Mouse (Mus musculus) CH12.LX (cell line): ENCODE data around the gene St7. TPM values are rescaled to one million over a fixed set of nuclear protein-coding genes. Genes with fewer than 3 reads are reported as not detected.

Experiments
- DNase-seq: peaks from one replicate; pipeline ENCODE4 v3.0.0-alpha.2; 2013; ENCODE audit errors: extremely low read depth
- H3K27ac ChIP-seq: 2 replicates; pipeline ENCODE4 v1.5.1; 2012; ENCODE audit warnings: low read depth, mild to moderate bottlenecking, control low read depth, moderate library complexity; ENCODE audit not compliant: insufficient read depth
- H3K27me3 ChIP-seq: replicated peaks from 2 replicates; pipeline ENCODE3; 2012; ENCODE audit warnings: inconsistent platforms
- H3K36me3 ChIP-seq, 2 experiments: replicated peaks in 1 of 2; 2 replicates each; pipeline versions ENCODE3 to v1.6.1; 2012; ENCODE audit warnings: inconsistent platforms in 1 of 2, low read length in 1 of 2, mild to moderate bottlenecking in 1 of 2, mixed read lengths in 1 of 2, moderate library complexity in 1 of 2; ENCODE audit not compliant: control insufficient read depth in 1 of 2, insufficient read depth in 1 of 2
- H3K4me1 ChIP-seq, 2 experiments: 2 replicates each; pipeline ENCODE4 v1.6.1; 2012; ENCODE audit warnings: inconsistent platforms in 1 of 2, moderate library complexity in 1 of 2; ENCODE audit not compliant: insufficient read depth in 2 of 2, control insufficient read depth in 1 of 2
- H3K4me2 ChIP-seq: 2 replicates; pipeline ENCODE4 v1.6.1; 2012; ENCODE audit warnings: low read depth, mild to moderate bottlenecking, control low read depth; ENCODE audit not compliant: poor library complexity, insufficient read depth, severe bottlenecking
- H3K4me3 ChIP-seq, 3 experiments: fragments of 150-350 bp in 1 of 3; sonication (generic) in 1 of 3; replicated peaks in 1 of 3; 2 replicates each; pipeline versions ENCODE3 to v1.5.1; 2011 to 2012; ENCODE audit warnings: low read depth in 2 of 3, low read length in 2 of 3, mild to moderate bottlenecking in 2 of 3, moderate library complexity in 2 of 3, control low read depth in 1 of 3, improper control_type of control experiment in 1 of 3, inconsistent platforms in 1 of 3, mixed read lengths in 1 of 3; ENCODE audit not compliant: poor library complexity in 1 of 3
- H3K79me2 ChIP-seq: replicated peaks from 2 replicates; pipeline ENCODE4 v1.6.1; 2012; ENCODE audit warnings: mild to moderate bottlenecking, moderate library complexity; ENCODE audit not compliant: control insufficient read depth, poor library complexity, insufficient read depth, severe bottlenecking; ENCODE audit errors: extremely low read depth
- H3K9ac ChIP-seq: 2 replicates; pipeline ENCODE4 v1.6.1; 2012; ENCODE audit warnings: low read depth, mild to moderate bottlenecking, control low read depth, moderate library complexity; ENCODE audit not compliant: insufficient read depth
- H3K9me3 ChIP-seq: replicated peaks from 2 replicates; pipeline ENCODE3; 2012; ENCODE audit warnings: low read length, inconsistent platforms, mixed read lengths
- BHLHE40 ChIP-seq: IDR thresholded peaks from 2 replicates; pipeline ENCODE4 v1.6.1; 2011; ENCODE audit warnings: mild to moderate bottlenecking, low read depth, low read length, improper control_type of control experiment
- ELF1 ChIP-seq: IDR thresholded peaks from 2 replicates; pipeline ENCODE4 v1.6.1; 2014; ENCODE audit warnings: low read depth, mild to moderate bottlenecking, inconsistent platforms, low read length, improper control_type of control experiment
- ETS1 ChIP-seq: conservative IDR thresholded peaks from 2 replicates; pipeline ENCODE4 v1.6.1; 2012; ENCODE audit warnings: low read depth, mild to moderate bottlenecking, inconsistent platforms, low read length, improper control_type of control experiment, moderate library complexity
- GABPA ChIP-seq: IDR thresholded peaks from 2 replicates; pipeline ENCODE4 v1.6.1; 2012; ENCODE audit warnings: low read depth, low read length, improper control_type of control experiment, inconsistent platforms; ENCODE audit not compliant: insufficient replicate concordance
- HCFC1 ChIP-seq: IDR thresholded peaks from 2 replicates; pipeline ENCODE4 v1.6.1; 2012; ENCODE audit warnings: low read depth, mild to moderate bottlenecking, inconsistent platforms, low read length, improper control_type of control experiment
- IRF4 ChIP-seq: IDR thresholded peaks from 2 replicates; pipeline ENCODE4 v1.6.1; 2014; ENCODE audit warnings: low read depth, mild to moderate bottlenecking, inconsistent platforms, low read length, improper control_type of control experiment
- MAZ ChIP-seq: IDR thresholded peaks from 2 replicates; pipeline ENCODE4 v1.6.1; 2012; ENCODE audit warnings: low read depth, mild to moderate bottlenecking, inconsistent platforms, low read length, improper control_type of control experiment, moderate library complexity
- MXI1 ChIP-seq: IDR thresholded peaks from 2 replicates; pipeline ENCODE4 v1.6.1; 2011; ENCODE audit warnings: mild to moderate bottlenecking, low read depth, low read length, improper control_type of control experiment
- RCOR1 ChIP-seq: conservative IDR thresholded peaks from 2 replicates; pipeline ENCODE4 v1.6.1; 2012; ENCODE audit warnings: low read depth, mild to moderate bottlenecking, inconsistent platforms, low read length, improper control_type of control experiment
- SIN3A ChIP-seq: IDR thresholded peaks from 2 replicates; pipeline ENCODE4 v1.6.1; 2012; ENCODE audit warnings: low read length, improper control_type of control experiment, inconsistent platforms
- TBP ChIP-seq: conservative IDR thresholded peaks from 2 replicates; pipeline ENCODE4 v1.6.1; 2011; ENCODE audit warnings: low read depth, low read length, improper control_type of control experiment
- TCF12 ChIP-seq: IDR thresholded peaks from 2 replicates; pipeline ENCODE4 v1.6.1; 2014; ENCODE audit warnings: low read depth, mild to moderate bottlenecking, inconsistent platforms, low read length, improper control_type of control experiment
- USF2 ChIP-seq: conservative IDR thresholded peaks from 2 replicates; pipeline ENCODE4 v1.6.1; 2011; ENCODE audit warnings: low read depth, low read length, improper control_type of control experiment
- ZKSCAN1 ChIP-seq: IDR thresholded peaks from 2 replicates; pipeline ENCODE4 v1.6.1; 2012; ENCODE audit warnings: low read depth, inconsistent platforms, low read length, improper control_type of control experiment, borderline replicate concordance
- ZMIZ1 ChIP-seq: IDR thresholded peaks from 2 replicates; pipeline ENCODE4 v1.6.1; 2012; ENCODE audit warnings: low read depth, mild to moderate bottlenecking, inconsistent platforms, low read length, improper control_type of control experiment
- dilution Hi-C: fragments of 300-500 bp; cut with MboI; formaldehyde crosslinking; loops from 2 replicates; pipeline ENCODE4 v1.14.3; 2020; ENCODE audit warnings: low sequenced_read_pairs; ENCODE audit not compliant: extremely low pct_unique_long_range_greater_than_20kb, extremely low pct_ligation_motif_present
- in situ Hi-C: fragments of 300-500 bp; cut with MboI; formaldehyde crosslinking; loops from 3 replicates; pipeline ENCODE4 v1.14.3; 2019; ENCODE audit warnings: low sequenced_read_pairs, low pct_ligation_motif_present, low pct_unique_long_range_greater_than_20kb, mixed read lengths
- polyA plus RNA-seq: library from polyadenylated mRNA; unstranded; fragments of >175 nt; gene quantifications from 2 replicates; pipeline ENCODE4 v1.2.1, GENCODE M21; 2012; ENCODE audit warnings: low read depth; ENCODE audit not compliant: insufficient read length
- total RNA-seq, 2 experiments: library from RNA; depleted of rRNA; stranded (reverse); fragments of 300-350 nt in 1 of 2; fragments of >200 nt in 1 of 2; gene quantifications; 2 replicates each; pipeline ENCODE4 v1.2.3; 2012 to 2014

The St7 gene
- total and polyA plus RNA-seq, 3 experiments = 33.9 to 64.1 (median 35.3) TPM

DNA sequence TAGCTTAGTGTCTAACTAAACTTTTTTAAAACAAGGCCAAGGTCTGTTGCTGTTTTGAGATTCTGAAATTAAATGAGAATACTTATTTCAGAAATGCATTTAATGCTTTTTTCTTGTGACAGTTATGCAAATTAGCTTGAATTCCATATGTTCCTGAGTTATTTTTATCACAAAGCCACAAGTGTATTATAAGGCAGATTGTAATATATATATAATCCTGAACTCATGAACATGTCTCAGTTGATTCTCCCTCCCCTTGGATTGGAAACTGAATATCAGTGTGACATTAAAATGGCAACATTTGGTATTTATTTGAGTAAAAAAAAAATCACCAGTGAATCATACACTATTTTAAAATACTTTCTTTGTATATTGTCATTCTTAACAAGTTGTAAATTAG, 26.7 kb upstream of the St7 start:
- in situ Hi-C loops (no loop called here), dilution Hi-C loops (no loop called here)
- Histone ChIP-seq H3K4me2 (no peak overlapping the region), H3K27ac (no peak overlapping the region), H3K4me1 (no peaks in the 10 kb centered on the region; a peak in 1 of 4 replicates), H3K36me3 (peaks cover 43 to 82% of the 10 kb centered on the region in 2 experiments), H3K4me3 (no peak overlapping the region), H3K9me3 (no peaks in the 10 kb centered on the region), H3K9ac (no peak overlapping the region), H3K27me3 (no peaks in the 10 kb centered on the region), H3K79me2 (no peaks in the 10 kb centered on the region)
- no peak for TF ChIP-seq RCOR1
- DNase-seq = no peak

DNA sequence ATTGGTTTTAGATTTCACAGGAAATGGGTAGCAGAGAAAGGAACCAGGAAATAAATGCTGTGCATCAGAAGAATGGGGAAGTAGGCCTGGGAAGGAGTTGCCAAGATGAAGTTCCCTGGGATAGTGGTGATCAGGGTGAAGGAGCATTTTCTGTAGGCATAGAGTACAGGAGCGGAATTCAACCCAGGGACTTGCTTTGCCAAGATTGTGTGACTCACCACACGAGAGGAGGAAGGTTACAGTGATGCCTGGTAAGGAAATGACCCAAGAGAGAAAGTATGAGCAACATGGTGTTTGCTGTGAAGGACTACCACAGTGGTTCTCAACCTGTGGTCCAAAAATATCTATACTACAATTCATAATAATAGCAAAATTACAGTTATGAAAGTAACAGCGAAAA, 24.9 kb upstream of the St7 start:
- in situ Hi-C loops = no loop called here
- peaks cover 33 to 68% of the 10 kb centered on the region in 2 experiments for H3K36me3 ChIP-seq
- TF ChIP-seq ZKSCAN1 (no peak), GABPA (no peak)
- TF ChIP-seq, all 38 proteins: peak for 0
- H3K4me1 ChIP-seq = no peaks in the 10 kb centered on the region; a peak in 1 of 4 replicates
- no peak overlapping the region for H3K9ac ChIP-seq
- H3K27me3 ChIP-seq = no peaks in the 10 kb centered on the region
- H3K4me3 ChIP-seq = no peak overlapping the region
- H3K9me3 ChIP-seq = no peaks in the 10 kb centered on the region
- dilution Hi-C loops = no loop called here
- DNase-seq = no peak
- H3K4me2 ChIP-seq = no peak overlapping the region
- H3K79me2 ChIP-seq = no peaks in the 10 kb centered on the region
- no peak overlapping the region for H3K27ac ChIP-seq

DNA sequence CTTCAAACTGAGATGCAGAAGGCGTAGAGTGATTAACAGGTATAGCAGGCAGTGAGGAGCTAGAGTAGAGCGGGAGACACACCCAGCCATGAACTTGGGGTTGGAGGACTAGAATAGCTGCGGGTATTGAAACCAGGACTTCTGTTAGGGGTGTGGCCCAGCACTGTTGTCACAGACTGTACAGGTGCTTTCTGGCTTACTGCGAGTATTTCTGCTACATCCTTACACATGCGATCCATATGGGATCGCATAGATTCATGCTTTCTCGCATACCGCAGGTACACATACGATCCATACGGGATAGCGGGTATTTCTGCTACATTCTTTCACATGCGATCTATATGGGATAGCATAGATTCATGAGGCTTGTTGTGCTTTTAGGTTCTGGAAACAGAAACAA, 24.4 kb upstream of the St7 start:
- DNase-seq = no peak
- no peak overlapping the region for H3K9ac ChIP-seq
- dilution Hi-C loops = no loop called here
- TF ChIP-seq BHLHE40 (no peak), HCFC1 (no peak), SIN3A (no peak)
- H3K79me2 ChIP-seq = no peaks in the 10 kb centered on the region
- in situ Hi-C loops = no loop called here
- H3K27me3 ChIP-seq = no peaks in the 10 kb centered on the region
- peaks cover 28 to 63% of the 10 kb centered on the region in 2 experiments for H3K36me3 ChIP-seq
- H3K27ac ChIP-seq = no peak overlapping the region
- no peaks in the 10 kb centered on the region; a peak in 1 of 4 replicates for H3K4me1 ChIP-seq
- no peaks in the 10 kb centered on the region for H3K9me3 ChIP-seq
- H3K4me2 ChIP-seq = no peak overlapping the region
- no peak overlapping the region for H3K4me3 ChIP-seq

DNA sequence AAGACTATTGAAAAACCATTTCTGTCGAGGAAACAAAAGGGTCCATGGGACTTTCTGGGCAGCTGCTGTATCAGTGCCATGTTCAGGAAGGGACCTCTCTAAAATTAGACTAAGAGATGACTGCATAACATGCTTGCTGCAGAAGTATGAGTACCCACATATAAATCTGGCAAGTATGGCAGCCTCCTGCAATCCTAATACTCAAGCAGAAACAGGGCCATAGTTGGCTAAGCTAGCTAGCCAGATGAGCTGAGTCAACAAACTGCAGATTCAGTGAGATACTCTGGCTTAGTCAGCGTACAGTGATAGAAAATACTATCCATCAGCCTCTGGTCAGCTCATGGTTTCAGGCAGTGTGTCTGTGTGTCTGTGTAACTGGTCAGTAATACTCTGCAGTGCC, 22.9 kb upstream of the St7 start:
- no peak for TF ChIP-seq TCF12
- no peak for TF ChIP-seq IRF4
- no peak for TF ChIP-seq USF2
- no peak for TF ChIP-seq MXI1
- TF ChIP-seq GABPA = no peak
- TF ChIP-seq ELF1 = no peak
- TF ChIP-seq ZKSCAN1 = no peak
- no peak for TF ChIP-seq TBP
- no peak for TF ChIP-seq RCOR1
- no peak for TF ChIP-seq ETS1
- no peak for TF ChIP-seq MAZ
- no peak for TF ChIP-seq ZMIZ1
- H3K36me3 ChIP-seq = peaks cover 23 to 51% of the 10 kb centered on the region in 2 experiments
- H3K79me2 ChIP-seq = no peaks in the 10 kb centered on the region
- H3K4me2 ChIP-seq = no peak overlapping the region
- no peaks in the 10 kb centered on the region for H3K9me3 ChIP-seq
- H3K4me3 ChIP-seq = no peak overlapping the region
- no peaks in the 10 kb centered on the region for H3K27me3 ChIP-seq
- in situ Hi-C loops = no loop called here
- no peak overlapping the region for H3K27ac ChIP-seq
- no peak overlapping the region for H3K9ac ChIP-seq
- DNase-seq = no peak
- H3K4me1 ChIP-seq = no peaks in the 10 kb centered on the region; a peak in 1 of 4 replicates
- dilution Hi-C loops = no loop called here
